Mouse (Mus musculus) liver, embryonic 14.5 days (tissue): ENCODE measurements around the gene Atp1a2.
A peak's percentile ranks its signal among the peaks of the same experiment; 100 is the strongest.

ENCODE experiments used
- CTCF ChIP-seq: IDR thresholded peaks from 2 replicates; pipeline ENCODE4 v1.5.1; 2016; ENCODE audit warnings: antibody characterized with exemption, low read depth, control low read depth
- EP300 ChIP-seq: IDR thresholded peaks from 2 replicates; pipeline ENCODE4 v1.6.1; 2016; ENCODE audit warnings: antibody characterized with exemption, low read depth

DNA sequence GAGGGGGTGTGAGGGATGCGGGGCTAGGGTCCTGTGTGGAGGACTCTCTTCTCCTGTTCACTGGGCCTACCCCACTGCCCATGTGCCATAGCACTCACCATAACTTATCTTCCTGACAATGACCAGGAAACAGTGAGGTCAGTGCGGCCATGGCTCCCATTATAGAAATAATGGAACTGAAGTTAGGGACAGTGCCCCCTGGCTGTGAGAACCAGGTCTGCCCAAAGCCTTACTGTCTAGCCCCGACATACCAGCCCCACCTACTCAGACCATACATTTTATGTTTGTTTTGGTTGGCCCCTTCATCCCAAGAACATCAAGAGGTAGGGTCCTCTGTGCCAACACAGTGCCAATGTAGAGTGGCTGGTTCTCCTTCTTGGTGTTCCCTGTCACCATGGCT is 7.8 kb upstream of the Atp1a2 start:
- TF ChIP-seq CTCF (peak; percentile 65), EP300 (no peak)
